Mouse (Mus musculus): ENCODE measurements around the gene Aicda. TPM values are rescaled to one million over a fixed set of nuclear protein-coding genes. Genes with fewer than 3 reads are reported as not detected.

Gene Aicda
- polyA plus RNA-seq, 1 experiment from 2014 or later, result 0.54 TPM

- no peaks in the 10 kb centered on the region for H3K9me3 ChIP-seq (replicated peaks)
- peak within 1 kb of the TSS; percentile 42 for H3K4me3 ChIP-seq (replicated peaks)
- ATAC-seq (ENCODE audit: low FRiP score), result peak; percentile 78
- peaks cover 7% of the 10 kb centered on the region for H3K4me1 ChIP-seq
- H3K36me3 ChIP-seq, result no peaks in the 10 kb centered on the region
- WGBS, result 7% methylated on average over 22 of the region's 22 CpGs
- H3K9ac ChIP-seq (replicated peaks), result peak within 1 kb of the TSS; percentile 37
- H3K27me3 ChIP-seq (replicated peaks), result no peaks in the 10 kb centered on the region
- H3K27ac ChIP-seq (replicated peaks), result peak within 1 kb of the TSS; percentile 58; the same call in 1 of the 2 replicates
- H3K4me2 ChIP-seq, result peak within 1 kb of the TSS; percentile 62
Measured at GRCm38 (mm10) chr6:122602242-122602991, 48.8 kb downstream of the Aicda start, which contains the start of gene Apobec1. TSS of gene Apobec1 (minus strand) at chr6:122602444.

- no peak overlapping the region for H3K9ac ChIP-seq (replicated peaks)
- 53% methylated on average over 1 of the region's 1 CpGs for WGBS
- H3K27ac ChIP-seq (replicated peaks), result no peak overlapping the region
- H3K27me3 ChIP-seq (replicated peaks), result no peaks in the 10 kb centered on the region
- peaks cover 7% of the 10 kb centered on the region for H3K4me1 ChIP-seq
- no peaks in the 10 kb centered on the region for H3K9me3 ChIP-seq (replicated peaks)
- ATAC-seq (ENCODE audit: low FRiP score), result no peak
- no peaks in the 10 kb centered on the region for H3K36me3 ChIP-seq
- H3K4me3 ChIP-seq (replicated peaks), result peak overlapping the region; percentile 42; the same call in 1 of the 2 replicates
- H3K4me2 ChIP-seq, result peak overlapping the region; percentile 62
Measured at GRCm38 (mm10) chr6:122602992-122603322, 49.4 kb downstream of the Aicda start.

- ATAC-seq (ENCODE audit: low FRiP score), result no peak
- Histone ChIP-seq H3K27ac (replicated peaks) (no peak overlapping the region), H3K4me2 (no peak overlapping the region), H3K27me3 (replicated peaks) (no peaks in the 10 kb centered on the region), H3K9me3 (replicated peaks) (no peaks in the 10 kb centered on the region), H3K9ac (replicated peaks) (no peak overlapping the region), H3K4me1 (peaks cover 7% of the 10 kb centered on the region), H3K36me3 (no peaks in the 10 kb centered on the region), H3K4me3 (replicated peaks) (no peak overlapping the region)
Measured at GRCm38 (mm10) chr6:122604260-122604659, 50.7 kb downstream of the Aicda start.

- H3K9me3 ChIP-seq (replicated peaks), result no peaks in the 10 kb centered on the region
- H3K4me2 ChIP-seq, result no peak overlapping the region
- ATAC-seq (ENCODE audit: low FRiP score), result no peak
- no peak overlapping the region for H3K27ac ChIP-seq (replicated peaks)
- peaks cover 7% of the 10 kb centered on the region for H3K4me1 ChIP-seq
- no peak overlapping the region for H3K4me3 ChIP-seq (replicated peaks)
- WGBS, result 93% methylated on average over 8 of the region's 8 CpGs
- H3K9ac ChIP-seq (replicated peaks), result no peak overlapping the region
- H3K27me3 ChIP-seq (replicated peaks), result no peaks in the 10 kb centered on the region
- no peaks in the 10 kb centered on the region for H3K36me3 ChIP-seq
Measured at GRCm38 (mm10) chr6:122605483-122605882, 51.9 kb downstream of the Aicda start.

- H3K4me2 ChIP-seq, result no peak overlapping the region
- H3K9me3 ChIP-seq (replicated peaks), result no peaks in the 10 kb centered on the region
- no peak overlapping the region for H3K4me3 ChIP-seq (replicated peaks)
- H3K4me1 ChIP-seq, result peaks cover 7% of the 10 kb centered on the region
- no peaks in the 10 kb centered on the region for H3K36me3 ChIP-seq
- no peak overlapping the region for H3K9ac ChIP-seq (replicated peaks)
- 96% methylated on average over 11 of the region's 11 CpGs for WGBS
- no peaks in the 10 kb centered on the region for H3K27me3 ChIP-seq (replicated peaks)
- H3K27ac ChIP-seq (replicated peaks), result no peak overlapping the region
- no peak for ATAC-seq (ENCODE audit: low FRiP score)
Measured at GRCm38 (mm10) chr6:122606661-122607060, 53.1 kb downstream of the Aicda start.

GRCm38 (mm10) chr6:122607700-122608099 is 54.1 kb downstream of the Aicda start:
- H3K4me2 ChIP-seq, result no peak overlapping the region
- 0 out of 2 replicates have a peak, but pooled peaks cover under 1% of the 10 kb centered on the region for H3K4me1 ChIP-seq
- no peak for ATAC-seq (ENCODE audit: low FRiP score)
- H3K27ac ChIP-seq (replicated peaks), result no peak overlapping the region
- 93% methylated on average over 12 of the region's 12 CpGs for WGBS
- H3K9me3 ChIP-seq (replicated peaks), result no peaks in the 10 kb centered on the region
- H3K9ac ChIP-seq (replicated peaks), result no peak overlapping the region
- no peaks in the 10 kb centered on the region for H3K27me3 ChIP-seq (replicated peaks)
- H3K4me3 ChIP-seq (replicated peaks), result no peak overlapping the region
- H3K36me3 ChIP-seq, result no peaks in the 10 kb centered on the region

GRCm38 (mm10) chr6:122608434-122609376 is 55.1 kb downstream of the Aicda start:
- Histone ChIP-seq H3K4me3 (replicated peaks) (no peak overlapping the region), H3K27ac (replicated peaks) (no peak overlapping the region), H3K36me3 (no peaks in the 10 kb centered on the region), H3K4me2 (no peak overlapping the region), H3K9me3 (replicated peaks) (no peaks in the 10 kb centered on the region), H3K27me3 (replicated peaks) (no peaks in the 10 kb centered on the region), H3K4me1 (no peaks in the 10 kb centered on the region), H3K9ac (replicated peaks) (no peak overlapping the region)
- 81% methylated on average over 10 of the region's 10 CpGs for WGBS
- ATAC-seq (ENCODE audit: low FRiP score), result no peak

GRCm38 (mm10) chr6:122609377-122609728 is 55.8 kb downstream of the Aicda start:
- ATAC-seq (ENCODE audit: low FRiP score), result no peak
- Histone ChIP-seq H3K4me1 (no peaks in the 10 kb centered on the region), H3K9ac (replicated peaks) (no peak overlapping the region), H3K27me3 (replicated peaks) (no peaks in the 10 kb centered on the region), H3K4me3 (replicated peaks) (no peak overlapping the region), H3K36me3 (no peaks in the 10 kb centered on the region), H3K4me2 (no peak overlapping the region), H3K9me3 (replicated peaks) (no peaks in the 10 kb centered on the region), H3K27ac (replicated peaks) (no peak overlapping the region)
- 78% methylated on average over 9 of the region's 9 CpGs for WGBS

GRCm38 (mm10) chr6:122609771-122610170 is 56.2 kb downstream of the Aicda start, which contains the start of gene Gdf3:
TSS of gene Gdf3 (minus strand) at chr6:122610087.
- ATAC-seq (ENCODE audit: low FRiP score), result no peak
- Histone ChIP-seq H3K9me3 (replicated peaks) (no peaks in the 10 kb centered on the region), H3K4me3 (replicated peaks) (no peak within 1 kb of the TSS), H3K27me3 (replicated peaks) (no peaks in the 10 kb centered on the region), H3K36me3 (no peaks in the 10 kb centered on the region), H3K4me1 (no peaks in the 10 kb centered on the region), H3K9ac (replicated peaks) (no peak within 1 kb of the TSS), H3K27ac (replicated peaks) (no peak within 1 kb of the TSS), H3K4me2 (no peak within 1 kb of the TSS)
- 64% methylated on average over 14 of the region's 14 CpGs for WGBS

GRCm38 (mm10) chr6:122612426-122612825 is 58.8 kb downstream of the Aicda start:
- no peak for ATAC-seq (ENCODE audit: low FRiP score)
- Histone ChIP-seq H3K27ac (replicated peaks) (no peak overlapping the region), H3K4me2 (no peak overlapping the region), H3K27me3 (replicated peaks) (no peaks in the 10 kb centered on the region), H3K4me3 (replicated peaks) (no peak overlapping the region), H3K9me3 (replicated peaks) (no peaks in the 10 kb centered on the region), H3K9ac (replicated peaks) (no peak overlapping the region), H3K36me3 (no peaks in the 10 kb centered on the region), H3K4me1 (no peaks in the 10 kb centered on the region)
- WGBS, result 84% methylated on average over 4 of the region's 4 CpGs
